Mouse (Mus musculus) midbrain, embryonic 12.5 days (tissue): ENCODE measurements around the gene App. TPM values are rescaled to one million over a fixed set of nuclear protein-coding genes. Genes with fewer than 3 reads are reported as not detected.
A peak's percentile ranks its signal among the peaks of the same experiment; 100 is the strongest.

Source experiments
- ATAC-seq: fragments of 200-750 bp; cut with Nextera tagmentation; 2 replicates; pipeline ENCODE4 v1.8.0; 2017; ENCODE audit warnings: low read depth, moderate TSS enrichment, moderate library complexity; ENCODE audit not compliant: low FRiP score
- H3K27ac ChIP-seq: fragments of 300-500 bp; sonication (generic); replicated peaks from 2 replicates; pipeline ENCODE4 v1.5.1; 2016; ENCODE audit warnings: mild to moderate bottlenecking
- H3K27me3 ChIP-seq: fragments of 300-500 bp; sonication (generic); 2 replicates; pipeline ENCODE4 v1.6.1; 2016; ENCODE audit warnings: mild to moderate bottlenecking
- H3K36me3 ChIP-seq: fragments of 300-500 bp; sonication (generic); 2 replicates; pipeline ENCODE4 v1.6.1; 2016
- H3K4me1 ChIP-seq: fragments of 300-500 bp; sonication (generic); 2 replicates; pipeline ENCODE4 v1.6.1; 2016
- H3K4me2 ChIP-seq: fragments of 300-500 bp; sonication (generic); replicated peaks from 2 replicates; pipeline ENCODE4 v1.6.1; 2016; ENCODE audit warnings: mild to moderate bottlenecking, moderate library complexity
- H3K4me3 ChIP-seq: fragments of 300-500 bp; sonication (generic); 2 replicates; pipeline ENCODE4 v1.5.1; 2016; ENCODE audit warnings: mild to moderate bottlenecking
- H3K9ac ChIP-seq: fragments of 300-500 bp; sonication (generic); replicated peaks from 2 replicates; pipeline ENCODE4 v1.6.1; 2016; ENCODE audit warnings: mild to moderate bottlenecking, moderate library complexity
- H3K9me3 ChIP-seq: fragments of 300-500 bp; sonication (generic); 2 replicates; pipeline ENCODE4 v1.6.1; 2016; ENCODE audit warnings: mild to moderate bottlenecking
- WGBS: fragments of 180-500 bp; shearing (Covaris S2); methylation state at CpG from one replicate; pipeline ENCODE4 v1.1.7; 2016; 5-methylcytosine and 5-hydroxymethylcytosine counted together
- polyA plus RNA-seq: library from polyadenylated mRNA; unstranded; fragments of >200 nt; fragmentation: Nextera tagmentation; extraction: Ambion mirVana; gene quantifications from 2 replicates; pipeline ENCODE4 v1.2.1, GENCODE M21; 2016

App gene
- polyA plus RNA-seq, 1 experiment from 2014 or later = 218 TPM

- Histone ChIP-seq H3K27me3 (no peaks in the 10 kb centered on the region), H3K9ac (no peak overlapping the region), H3K4me1 (0 out of 2 replicates have a peak, but pooled peaks cover 4% of the 10 kb centered on the region), H3K9me3 (no peaks in the 10 kb centered on the region), H3K4me2 (no peak overlapping the region), H3K4me3 (no peak overlapping the region), H3K36me3 (peaks cover 28% of the 10 kb centered on the region), H3K27ac (no peak overlapping the region)
- no peak for ATAC-seq
- WGBS = 94% methylated on average over 1 of the region's 1 CpGs
These were observed 102.3 kb downstream of the App start for GRCm38 (mm10) chr16:85071248-85071647.

- no peaks in the 10 kb centered on the region for H3K27me3 ChIP-seq
- H3K27ac ChIP-seq = no peak overlapping the region
- peaks cover 12% of the 10 kb centered on the region for H3K36me3 ChIP-seq
- H3K9me3 ChIP-seq = no peaks in the 10 kb centered on the region
- H3K4me2 ChIP-seq = no peak overlapping the region
- no peak for ATAC-seq
- H3K9ac ChIP-seq = no peak overlapping the region
- no peak overlapping the region for H3K4me3 ChIP-seq
- H3K4me1 ChIP-seq = 0 out of 2 replicates have a peak, but pooled peaks cover 4% of the 10 kb centered on the region
- WGBS = 92% methylated on average over 13 of the region's 13 CpGs
These were observed 106.2 kb downstream of the App start for GRCm38 (mm10) chr16:85067254-85067893.

GRCm38 (mm10) chr16:85066227-85066626 is 107.3 kb downstream of the App start:
- H3K4me2 ChIP-seq = no peak overlapping the region
- peaks cover 5% of the 10 kb centered on the region; the same call in 1 of the 2 replicates for H3K9me3 ChIP-seq
- no peak overlapping the region for H3K4me3 ChIP-seq
- ATAC-seq = peak; percentile 16; the same call in 1 of the 2 replicates
- no peaks in the 10 kb centered on the region for H3K27me3 ChIP-seq
- peaks cover under 1% of the 10 kb centered on the region for H3K36me3 ChIP-seq
- H3K4me1 ChIP-seq = 0 out of 2 replicates have a peak, but pooled peaks cover 4% of the 10 kb centered on the region
- no peak overlapping the region for H3K9ac ChIP-seq
- no peak overlapping the region for H3K27ac ChIP-seq
- 81% methylated on average over 11 of the region's 11 CpGs for WGBS

- no peak overlapping the region for H3K9ac ChIP-seq
- no peaks in the 10 kb centered on the region; the same call in 1 of the 2 replicates for H3K36me3 ChIP-seq
- no peak overlapping the region for H3K4me2 ChIP-seq
- H3K27me3 ChIP-seq = no peaks in the 10 kb centered on the region
- H3K4me1 ChIP-seq = no peaks in the 10 kb centered on the region
- no peak overlapping the region for H3K27ac ChIP-seq
- H3K9me3 ChIP-seq = peaks cover 5% of the 10 kb centered on the region; the same call in 1 of the 2 replicates
- ATAC-seq = no peak
- WGBS = 84% methylated on average over 5 of the region's 6 CpGs
- H3K4me3 ChIP-seq = no peak overlapping the region
These were observed 108.8 kb downstream of the App start for GRCm38 (mm10) chr16:85064800-85065199.

- whole genome bisulfite sequencing = 98% methylated on average over 3 of the region's 3 CpGs
- H3K27me3 ChIP-seq = no peaks in the 10 kb centered on the region
- H3K9ac ChIP-seq = no peak overlapping the region
- H3K9me3 ChIP-seq = peaks cover 5% of the 10 kb centered on the region; the same call in 1 of the 2 replicates
- H3K4me1 ChIP-seq = peaks cover 16% of the 10 kb centered on the region
- ATAC-seq = no peak
- no peak overlapping the region for H3K4me2 ChIP-seq
- no peak overlapping the region for H3K27ac ChIP-seq
- H3K4me3 ChIP-seq = no peak overlapping the region
- H3K36me3 ChIP-seq = no peaks in the 10 kb centered on the region
These were observed 110.8 kb downstream of the App start for GRCm38 (mm10) chr16:85062732-85063131.

GRCm38 (mm10) chr16:85061725-85062124 is 111.8 kb downstream of the App start:
- no peaks in the 10 kb centered on the region for H3K27me3 ChIP-seq
- no peaks in the 10 kb centered on the region for H3K36me3 ChIP-seq
- peaks cover 5% of the 10 kb centered on the region; the same call in 1 of the 2 replicates for H3K9me3 ChIP-seq
- H3K4me3 ChIP-seq = no peak overlapping the region
- no peak overlapping the region for H3K27ac ChIP-seq
- 94% methylated on average over 4 of the region's 4 CpGs for WGBS
- peaks cover 16% of the 10 kb centered on the region for H3K4me1 ChIP-seq
- ATAC-seq = no peak
- no peak overlapping the region for H3K4me2 ChIP-seq
- H3K9ac ChIP-seq = no peak overlapping the region

- no peak overlapping the region for H3K9ac ChIP-seq
- peak overlapping the region; percentile 61 for H3K27ac ChIP-seq
- peaks cover 5% of the 10 kb centered on the region; the same call in 1 of the 2 replicates for H3K9me3 ChIP-seq
- no peak overlapping the region for H3K4me2 ChIP-seq
- peaks cover 13% of the 10 kb centered on the region for H3K36me3 ChIP-seq
- ATAC-seq = peak; percentile 67
- WGBS = 78% methylated on average over 5 of the region's 5 CpGs
- peaks cover 16% of the 10 kb centered on the region for H3K4me1 ChIP-seq
- no peaks in the 10 kb centered on the region for H3K27me3 ChIP-seq
- H3K4me3 ChIP-seq = no peak overlapping the region
These were observed 115.4 kb downstream of the App start for GRCm38 (mm10) chr16:85058138-85058537.

- Histone ChIP-seq H3K4me3 (no peak overlapping the region), H3K36me3 (peaks cover 13% of the 10 kb centered on the region), H3K27me3 (no peaks in the 10 kb centered on the region), H3K4me1 (peaks cover 18% of the 10 kb centered on the region), H3K4me2 (no peak overlapping the region), H3K9ac (no peak overlapping the region), H3K27ac (no peak overlapping the region), H3K9me3 (no peaks in the 10 kb centered on the region)
- WGBS = 99% methylated on average over 10 of the region's 10 CpGs
- ATAC-seq = no peak
These were observed 117.4 kb downstream of the App start for GRCm38 (mm10) chr16:85056212-85056611.

GRCm38 (mm10) chr16:85053996-85054395 is 119.6 kb downstream of the App start:
- Histone ChIP-seq H3K4me2 (no peak overlapping the region), H3K4me1 (peaks cover 15% of the 10 kb centered on the region), H3K9me3 (no peaks in the 10 kb centered on the region), H3K27ac (no peak overlapping the region), H3K36me3 (peaks cover 13% of the 10 kb centered on the region), H3K4me3 (no peak overlapping the region), H3K9ac (no peak overlapping the region), H3K27me3 (no peaks in the 10 kb centered on the region)
- ATAC-seq = no peak
- WGBS = 93% methylated on average over 7 of the region's 7 CpGs

- Histone ChIP-seq H3K27me3 (no peaks in the 10 kb centered on the region), H3K36me3 (peaks cover 8% of the 10 kb centered on the region), H3K27ac (no peak overlapping the region), H3K4me2 (no peak overlapping the region), H3K9me3 (no peaks in the 10 kb centered on the region), H3K4me1 (peaks cover 1% of the 10 kb centered on the region; the same call in 1 of the 2 replicates), H3K9ac (no peak overlapping the region), H3K4me3 (no peak overlapping the region)
- no peak for ATAC-seq
- WGBS = 72% methylated on average over 6 of the region's 6 CpGs
These were observed 126.3 kb downstream of the App start for GRCm38 (mm10) chr16:85047310-85047709.

- WGBS = 43% methylated on average over 3 of the region's 3 CpGs
- Histone ChIP-seq H3K4me1 (peaks cover 12% of the 10 kb centered on the region), H3K9me3 (no peaks in the 10 kb centered on the region), H3K4me2 (no peak overlapping the region), H3K36me3 (peaks cover 18% of the 10 kb centered on the region), H3K27me3 (no peaks in the 10 kb centered on the region), H3K27ac (no peak overlapping the region; the same call in 1 of the 2 replicates), H3K4me3 (no peak overlapping the region), H3K9ac (no peak overlapping the region)
- no peak for ATAC-seq
These were observed 132.2 kb downstream of the App start for GRCm38 (mm10) chr16:85041153-85041959.

GRCm38 (mm10) chr16:85038731-85039130 is 134.8 kb downstream of the App start:
- Histone ChIP-seq H3K9me3 (no peaks in the 10 kb centered on the region), H3K9ac (no peak overlapping the region), H3K4me1 (peaks cover 12% of the 10 kb centered on the region), H3K4me2 (no peak overlapping the region), H3K27ac (no peak overlapping the region), H3K4me3 (no peak overlapping the region), H3K27me3 (no peaks in the 10 kb centered on the region), H3K36me3 (peaks cover 18% of the 10 kb centered on the region)
- no peak for ATAC-seq
- 90% methylated on average over 8 of the region's 8 CpGs for WGBS
